21 mouse cellular contexts compared by ENCODE assay signal in the genomic region with DNA sequence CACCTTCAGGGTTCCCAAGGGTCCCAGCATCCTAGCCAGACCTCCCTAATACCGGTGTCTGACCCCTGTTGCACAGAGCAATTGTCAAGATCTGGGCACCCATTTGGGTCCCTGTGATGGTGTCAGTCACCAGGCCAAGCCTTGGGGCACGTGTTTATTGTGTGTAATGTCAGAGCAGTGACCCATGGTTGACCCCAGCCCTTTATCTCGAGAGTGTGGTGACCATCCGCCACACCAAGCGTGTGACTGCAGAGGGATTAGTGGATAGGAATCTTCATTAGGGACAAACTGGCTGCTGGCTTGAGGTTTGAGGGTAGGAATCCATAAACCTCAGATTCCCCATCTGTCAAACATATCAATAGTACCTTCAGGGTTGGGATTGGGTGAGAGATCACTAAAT. TPM values are rescaled to one million over a fixed set of nuclear protein-coding genes. Genes with fewer than 3 reads are reported as not detected.
DNase-seq lines count a peak whose midpoint lies in the region; ATAC-seq lines count a peak whose summit lies in the region.
"Had no signal": no experiment of that assay in that cellular context is flagged by ENCODE, and none has a peak within 500 bp of the region (broad histone marks: within the 10 kb centered on the region; RNA-seq: fewer than 3 reads in every experiment).

No protein-coding gene starts in this region.

- 15% methylated on average over 5 of the region's 5 CpGs for WGBS in hindbrain, embryonic 10.5 days
- 13% methylated on average over 5 of the region's 5 CpGs for WGBS in hindbrain, embryonic 11.5 days
- WGBS in midbrain, embryonic 10.5 days: 10% methylated on average over 5 of the region's 5 CpGs
- 5% methylated on average over 5 of the region's 5 CpGs for WGBS in midbrain, embryonic 14.5 days

- H3K4me1 ChIP-seq in hindbrain, embryonic 10.5 days (replicated peaks): peaks cover 63% of the 10 kb centered on the region
- 0 out of 2 replicates have a peak, but pooled peaks cover 2% of the 10 kb centered on the region for H3K4me1 ChIP-seq in hindbrain, embryonic 11.5 days (replicated peaks; ENCODE audit: control insufficient read depth, insufficient read depth, low read length)
- peaks cover 57% of the 10 kb centered on the region for H3K4me1 ChIP-seq in midbrain, embryonic 10.5 days
- H3K4me1 ChIP-seq in midbrain, embryonic 14.5 days (ENCODE audit: control insufficient read depth, insufficient read depth, low read length): peaks cover 53% of the 10 kb centered on the region

- H3K9ac ChIP-seq in hindbrain, embryonic 11.5 days (ENCODE audit: low read depth, low read length): no peak overlapping the region
- H3K9ac ChIP-seq in midbrain, embryonic 14.5 days (replicated peaks; ENCODE audit: low read length): no peak overlapping the region
- H3K9ac ChIP-seq: embryonic facial prominence, embryonic 13.5 days; forebrain, embryonic 12.5 days; hindbrain, embryonic 12.5 days had no signal

- H3K4me3 ChIP-seq in hindbrain, embryonic 10.5 days: no peak overlapping the region
- H3K4me3 ChIP-seq in hindbrain, embryonic 11.5 days (ENCODE audit: low read depth, low read length): no peak overlapping the region
- H3K4me3 ChIP-seq in midbrain, embryonic 10.5 days: no peak overlapping the region
- no peak overlapping the region for H3K4me3 ChIP-seq in midbrain, embryonic 14.5 days (replicated peaks; ENCODE audit: low read depth, low read length)
- H3K4me3 ChIP-seq: embryonic facial prominence, embryonic 13.5 days; forebrain, embryonic 12.5 days; hindbrain, embryonic 12.5 days had no signal

- no peaks in the 10 kb centered on the region for H3K36me3 ChIP-seq in hindbrain, embryonic 10.5 days
- H3K36me3 ChIP-seq in hindbrain, embryonic 11.5 days (ENCODE audit: control insufficient read depth, insufficient read depth, low read length): no peaks in the 10 kb centered on the region
- no peaks in the 10 kb centered on the region for H3K36me3 ChIP-seq in midbrain, embryonic 10.5 days
- peaks cover 8% of the 10 kb centered on the region; the same call in 1 of the 2 replicates for H3K36me3 ChIP-seq in midbrain, embryonic 14.5 days (ENCODE audit: control insufficient read depth, insufficient read depth, low read length)
- H3K36me3 ChIP-seq: embryonic facial prominence, embryonic 13.5 days; forebrain, embryonic 12.5 days; hindbrain, embryonic 12.5 days had no signal

- peaks cover 88% of the 10 kb centered on the region for H3K27me3 ChIP-seq in hindbrain, embryonic 10.5 days (ENCODE audit: insufficient read depth, poor library complexity, severe bottlenecking)
- peaks cover 7% of the 10 kb centered on the region for H3K27me3 ChIP-seq in hindbrain, embryonic 11.5 days (ENCODE audit: control insufficient read depth, insufficient read depth, low read length)
- H3K27me3 ChIP-seq in midbrain, embryonic 10.5 days (ENCODE audit: low read depth, poor library complexity, severe bottlenecking): peaks cover 97% of the 10 kb centered on the region
- H3K27me3 ChIP-seq in midbrain, embryonic 14.5 days (ENCODE audit: control insufficient read depth, insufficient read depth, low read length): no peaks in the 10 kb centered on the region

- H3K9me3 ChIP-seq in hindbrain, embryonic 10.5 days: no peaks in the 10 kb centered on the region
- H3K9me3 ChIP-seq in hindbrain, embryonic 11.5 days (ENCODE audit: control insufficient read depth, low read length): no peaks in the 10 kb centered on the region
- no peaks in the 10 kb centered on the region for H3K9me3 ChIP-seq in midbrain, embryonic 10.5 days (replicated peaks)
- H3K9me3 ChIP-seq in midbrain, embryonic 14.5 days (ENCODE audit: control insufficient read depth, low read length): no peaks in the 10 kb centered on the region
- H3K9me3 ChIP-seq: embryonic facial prominence, embryonic 13.5 days; forebrain, embryonic 12.5 days; G1E; hindbrain, embryonic 12.5 days had no signal

- no peak for ATAC-seq in hindbrain, embryonic 11.5 days (ENCODE audit: low FRiP score)
- no peak for ATAC-seq in midbrain, embryonic 14.5 days (ENCODE audit: low FRiP score, low TSS enrichment)
- ATAC-seq: CD4-positive, CD25-positive, alpha-beta regulatory T cell, adult 4 months; forebrain, embryonic 16.5 days had no signal

- peak; percentile 64 for DNase-seq in embryo, embryonic 10 days (ENCODE audit: low spot score)
- no peak for DNase-seq in embryo, embryonic 11 days
- peak; percentile 33 for DNase-seq in hindbrain, embryonic 10.5 days (ENCODE audit: low spot score)
- no peak for DNase-seq in hindbrain, embryonic 11.5 days (ENCODE audit: low spot score)
- DNase-seq in midbrain, embryonic 10.5 days (ENCODE audit: low spot score): peak; percentile 58
- DNase-seq in midbrain, embryonic 14.5 days: no peak
- DNase-seq in retina, postnatal 1 day: peak; percentile 24
- DNase-seq in retina, embryonic 14.5 days (ENCODE audit: low spot score): no peak
- DNase-seq: adrenal gland, postnatal 10 days; B cell, adult 2 months; cerebellum, adult 11 months; cerebellum, adult 8-10 months; gastrocnemius, postnatal 14 days had no signal

- H3K27ac ChIP-seq in hindbrain, embryonic 10.5 days: no peak overlapping the region
- no peak overlapping the region for H3K27ac ChIP-seq in hindbrain, embryonic 11.5 days (ENCODE audit: low read depth, low read length)
- H3K27ac ChIP-seq in midbrain, embryonic 10.5 days (replicated peaks): no peak overlapping the region
- no peak overlapping the region for H3K27ac ChIP-seq in midbrain, embryonic 14.5 days (replicated peaks; ENCODE audit: low read depth, low read length)
- H3K27ac ChIP-seq: embryonic facial prominence, embryonic 13.5 days; forebrain, embryonic 12.5 days; hindbrain, embryonic 12.5 days had no signal

- H3K4me2 ChIP-seq in hindbrain, embryonic 11.5 days (replicated peaks; ENCODE audit: low read depth, low read length): no peak overlapping the region
- H3K4me2 ChIP-seq in midbrain, embryonic 14.5 days (ENCODE audit: low read length): no peak overlapping the region
- H3K4me2 ChIP-seq: embryonic facial prominence, embryonic 13.5 days; forebrain, embryonic 12.5 days had no signal

RNA-seq across cellular contexts. Expression of a gene that starts 29.5 kb away (rescaled TPM):
- 2.2 and 5.4 TPM in 2 replicates for polyA plus RNA-seq in hindbrain, embryonic 10.5 days (2016; fragmentation: Nextera tagmentation; extraction: Ambion mirVana)
- polyA plus RNA-seq in hindbrain, embryonic 11.5 days (2014; fragmentation: Nextera tagmentation; extraction: Ambion mirVana): 7.3 and 8.9 TPM in 2 replicates
- polyA plus RNA-seq in midbrain, embryonic 10.5 days (2016; fragmentation: Nextera tagmentation; extraction: Ambion mirVana): 1.9 and 3.4 TPM in 2 replicates
- 25.2 and 28.7 TPM in 2 replicates for polyA plus RNA-seq in midbrain, embryonic 14.5 days (2014; fragmentation: Nextera tagmentation; extraction: Ambion mirVana)

RNA-seq across cellular contexts. Expression of a gene that starts 46.8 kb away (rescaled TPM):
- polyA plus RNA-seq in hindbrain, embryonic 10.5 days (2016; fragmentation: Nextera tagmentation; extraction: Ambion mirVana): not detected in 2 replicates
- not detected in 2 replicates for polyA plus RNA-seq in hindbrain, embryonic 11.5 days (2014; fragmentation: Nextera tagmentation; extraction: Ambion mirVana)
- polyA plus RNA-seq in midbrain, embryonic 10.5 days (2016; fragmentation: Nextera tagmentation; extraction: Ambion mirVana): not detected in 2 replicates
- not detected in 2 replicates for polyA plus RNA-seq in midbrain, embryonic 14.5 days (2014; fragmentation: Nextera tagmentation; extraction: Ambion mirVana)
- polyA plus RNA-seq: CD4-positive, CD25-positive, alpha-beta regulatory T cell, adult 4 months; embryonic facial prominence, embryonic 13.5 days; forebrain, embryonic 12.5 days; forebrain, embryonic 16.5 days; frontal cortex, adult 2 months; G1E; heart, embryonic 16.5 days; hindbrain, embryonic 12.5 days had no signal

RNA-seq across cellular contexts. Expression of a gene that starts 57.9 kb away (rescaled TPM):
- polyA plus RNA-seq in hindbrain, embryonic 10.5 days (2016; fragmentation: Nextera tagmentation; extraction: Ambion mirVana): 53.3 and 68.5 TPM in 2 replicates
- polyA plus RNA-seq in hindbrain, embryonic 11.5 days (2014; fragmentation: Nextera tagmentation; extraction: Ambion mirVana): 48.3 and 60.2 TPM in 2 replicates
- polyA plus RNA-seq in midbrain, embryonic 10.5 days (2016; fragmentation: Nextera tagmentation; extraction: Ambion mirVana): 51.0 and 61.2 TPM in 2 replicates
- polyA plus RNA-seq in midbrain, embryonic 14.5 days (2014; fragmentation: Nextera tagmentation; extraction: Ambion mirVana): 107 and 158 TPM in 2 replicates

RNA-seq across cellular contexts. Expression of a gene that starts 58.1 kb away (rescaled TPM):
- polyA plus RNA-seq in hindbrain, embryonic 10.5 days (2016; fragmentation: Nextera tagmentation; extraction: Ambion mirVana): 7.1 and 7.2 TPM in 2 replicates
- 4.7 and 6.2 TPM in 2 replicates for polyA plus RNA-seq in hindbrain, embryonic 11.5 days (2014; fragmentation: Nextera tagmentation; extraction: Ambion mirVana)
- 6.6 and 7.7 TPM in 2 replicates for polyA plus RNA-seq in midbrain, embryonic 10.5 days (2016; fragmentation: Nextera tagmentation; extraction: Ambion mirVana)
- polyA plus RNA-seq in midbrain, embryonic 14.5 days (2014; fragmentation: Nextera tagmentation; extraction: Ambion mirVana): 5.5 and 6.3 TPM in 2 replicates

Comparison
In these comparisons a context has a peak if more than half of its experiments do, and no peak if none do; other contexts are left out.
1. DNase-seq: peak in embryo, embryonic 10 days (single experiment), hindbrain, embryonic 10.5 days (single experiment), midbrain, embryonic 10.5 days (single experiment) and retina, postnatal 1 day (single experiment); none in embryo, embryonic 11 days (single experiment), hindbrain, embryonic 11.5 days (single experiment), midbrain, embryonic 14.5 days (single experiment) and retina, embryonic 14.5 days (single experiment).